Mouse (Mus musculus): ENCODE data around the gene Dner. TPM values are rescaled to one million over a fixed set of nuclear protein-coding genes. Genes with fewer than 3 reads are reported as not detected.

Gene Dner
- polyA plus RNA-seq, 1 experiment, result 0.20 TPM

- Histone ChIP-seq H3K4me1 (ENCODE audit: control insufficient read depth, insufficient read depth, low read length) (peaks cover 10% of the 10 kb centered on the region), H3K4me3 (ENCODE audit: insufficient read depth, low read length) (no peak overlapping the region), H3K27ac (ENCODE audit: insufficient read depth, low read depth, low read length) (no peak overlapping the region)
- TF ChIP-seq CTCF (IDR thresholded peaks at IDR 0.05; ENCODE audit: low read depth, low read length), result no peak
- no peak for TF ChIP-seq POLR2A (IDR thresholded peaks at IDR 0.05; ENCODE audit: borderline replicate concordance, low read depth, low read length)
Observed at GRCm38 (mm10) chr1:84474274-84474673, 221.7 kb downstream of the Dner start.

DNA sequence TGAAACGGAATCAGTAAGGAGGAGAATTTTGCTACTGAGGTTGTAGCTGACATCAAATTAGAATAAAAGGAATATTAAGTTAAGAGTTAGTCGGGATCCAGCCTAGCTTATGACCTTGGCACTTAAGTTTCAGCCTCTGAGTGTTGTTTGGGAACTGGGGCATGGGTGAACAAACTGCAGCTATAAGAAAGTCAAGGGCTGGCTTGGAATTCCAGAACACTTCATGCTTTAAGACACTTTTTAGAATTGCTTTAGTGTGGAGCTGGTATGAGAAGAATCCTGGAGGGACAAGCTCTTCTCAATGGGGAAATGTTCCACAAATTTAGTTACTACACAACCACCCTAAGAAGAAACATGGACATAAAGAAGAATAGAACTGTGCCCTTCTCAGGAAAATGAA lies 223.8 kb downstream of the Dner start:
- H3K4me3 ChIP-seq (ENCODE audit: insufficient read depth, low read length), result no peak overlapping the region
- TF ChIP-seq POLR2A (IDR thresholded peaks at IDR 0.05; ENCODE audit: borderline replicate concordance, low read depth, low read length), result no peak
- no peak for TF ChIP-seq CTCF (IDR thresholded peaks at IDR 0.05; ENCODE audit: low read depth, low read length)
- no peak overlapping the region for H3K27ac ChIP-seq (ENCODE audit: insufficient read depth, low read depth, low read length)
- H3K4me1 ChIP-seq (ENCODE audit: control insufficient read depth, insufficient read depth, low read length), result peaks cover 24% of the 10 kb centered on the region

DNA sequence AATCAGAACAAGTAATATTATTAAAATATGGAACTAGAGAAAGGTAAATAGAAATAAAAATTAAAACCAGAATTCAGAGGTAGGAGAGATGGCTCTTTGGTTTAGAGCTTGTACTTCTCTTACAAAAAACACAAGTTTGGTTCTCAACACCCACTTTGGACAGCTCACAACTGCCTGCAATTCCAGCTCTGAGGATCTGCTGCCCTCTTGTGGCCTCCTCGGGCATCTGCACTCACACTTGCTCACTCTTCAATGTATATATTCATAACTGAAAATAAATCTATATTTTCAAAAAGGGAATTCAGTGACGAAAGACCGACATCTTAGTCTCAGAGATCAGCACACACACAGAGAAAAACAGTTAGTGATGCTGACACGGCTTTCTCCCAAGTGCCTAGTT lies 225.7 kb downstream of the Dner start:
- TF ChIP-seq CTCF (IDR thresholded peaks at IDR 0.05; ENCODE audit: low read depth, low read length), result peak; percentile 92
- no peak for TF ChIP-seq POLR2A (IDR thresholded peaks at IDR 0.05; ENCODE audit: borderline replicate concordance, low read depth, low read length)
- no peak overlapping the region for H3K4me3 ChIP-seq (ENCODE audit: insufficient read depth, low read length)
- H3K27ac ChIP-seq (ENCODE audit: insufficient read depth, low read depth, low read length), result no peak overlapping the region
- H3K4me1 ChIP-seq (ENCODE audit: control insufficient read depth, insufficient read depth, low read length), result peaks cover 28% of the 10 kb centered on the region

DNA sequence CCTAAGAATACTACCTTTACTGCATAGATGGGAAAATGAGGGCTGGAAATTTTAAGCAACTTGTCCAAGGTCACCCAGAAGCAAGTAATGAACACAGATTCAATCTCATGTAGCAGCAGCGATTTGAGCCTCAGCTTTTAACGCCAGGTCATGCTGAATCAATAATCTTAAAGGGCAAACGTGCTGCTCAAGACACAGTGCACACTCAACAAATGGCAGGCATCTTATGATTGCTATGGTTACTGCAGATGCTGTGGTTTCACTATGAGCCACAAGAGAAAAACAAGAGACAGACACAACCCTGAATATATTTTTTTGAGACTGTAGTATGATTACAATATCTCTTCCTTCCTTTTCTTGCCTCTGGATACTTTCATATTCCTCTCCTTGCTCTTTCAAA lies 228.4 kb downstream of the Dner start:
- no peak overlapping the region for H3K27ac ChIP-seq (ENCODE audit: insufficient read depth, low read depth, low read length)
- TF ChIP-seq CTCF (IDR thresholded peaks at IDR 0.05; ENCODE audit: low read depth, low read length) (no peak), POLR2A (IDR thresholded peaks at IDR 0.05; ENCODE audit: borderline replicate concordance, low read depth, low read length) (no peak)
- H3K4me3 ChIP-seq (ENCODE audit: insufficient read depth, low read length), result no peak overlapping the region
- peaks cover 36% of the 10 kb centered on the region for H3K4me1 ChIP-seq (ENCODE audit: control insufficient read depth, insufficient read depth, low read length)

- TF ChIP-seq CTCF (IDR thresholded peaks at IDR 0.05; ENCODE audit: low read depth, low read length) (no peak), POLR2A (IDR thresholded peaks at IDR 0.05; ENCODE audit: borderline replicate concordance, low read depth, low read length) (no peak)
- peaks cover 31% of the 10 kb centered on the region for H3K4me1 ChIP-seq (ENCODE audit: control insufficient read depth, insufficient read depth, low read length)
- H3K27ac ChIP-seq (ENCODE audit: insufficient read depth, low read depth, low read length), result peak overlapping the region; percentile 54
- no peak overlapping the region for H3K4me3 ChIP-seq (ENCODE audit: insufficient read depth, low read length)
Observed at GRCm38 (mm10) chr1:84464761-84465160, 231.3 kb downstream of the Dner start.

DNA sequence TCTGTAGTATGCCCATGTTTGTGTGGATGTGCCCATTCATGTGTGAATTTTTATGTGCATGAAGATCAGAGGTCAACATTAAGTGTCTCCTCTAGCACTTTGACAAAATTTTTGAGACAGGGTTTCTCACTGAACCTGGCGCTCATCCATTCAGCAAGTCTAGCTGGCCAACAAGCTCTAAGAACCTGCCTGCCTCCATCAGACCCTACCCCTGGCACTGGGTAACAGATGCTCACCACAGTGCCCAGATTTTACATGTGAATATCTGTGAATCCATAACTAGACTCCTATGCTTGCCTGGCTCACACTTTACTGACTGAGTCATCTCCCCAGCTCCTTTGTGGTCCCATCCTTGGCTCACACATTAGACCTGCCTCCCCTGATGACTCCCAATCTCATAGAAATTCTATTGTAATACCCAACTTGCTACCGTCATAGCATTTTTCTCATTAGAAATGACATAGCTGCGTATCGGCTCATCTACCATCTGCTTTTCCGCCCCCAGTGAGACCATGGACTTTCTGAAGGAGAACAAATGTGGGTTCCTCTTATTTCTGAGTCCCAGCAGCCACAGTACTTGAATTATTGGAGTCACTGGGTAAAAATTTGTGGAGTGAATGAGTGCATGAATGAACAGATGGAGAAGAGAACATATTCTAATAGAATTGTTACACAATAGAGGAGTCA lies 231.9 kb downstream of the Dner start:
- Histone ChIP-seq H3K4me1 (ENCODE audit: control insufficient read depth, insufficient read depth, low read length) (peaks cover 31% of the 10 kb centered on the region), H3K4me3 (ENCODE audit: insufficient read depth, low read length) (no peak overlapping the region), H3K27ac (ENCODE audit: insufficient read depth, low read depth, low read length) (no peak overlapping the region)
- TF ChIP-seq CTCF (IDR thresholded peaks at IDR 0.05; ENCODE audit: low read depth, low read length), result no peak
- no peak for TF ChIP-seq POLR2A (IDR thresholded peaks at IDR 0.05; ENCODE audit: borderline replicate concordance, low read depth, low read length)

DNA sequence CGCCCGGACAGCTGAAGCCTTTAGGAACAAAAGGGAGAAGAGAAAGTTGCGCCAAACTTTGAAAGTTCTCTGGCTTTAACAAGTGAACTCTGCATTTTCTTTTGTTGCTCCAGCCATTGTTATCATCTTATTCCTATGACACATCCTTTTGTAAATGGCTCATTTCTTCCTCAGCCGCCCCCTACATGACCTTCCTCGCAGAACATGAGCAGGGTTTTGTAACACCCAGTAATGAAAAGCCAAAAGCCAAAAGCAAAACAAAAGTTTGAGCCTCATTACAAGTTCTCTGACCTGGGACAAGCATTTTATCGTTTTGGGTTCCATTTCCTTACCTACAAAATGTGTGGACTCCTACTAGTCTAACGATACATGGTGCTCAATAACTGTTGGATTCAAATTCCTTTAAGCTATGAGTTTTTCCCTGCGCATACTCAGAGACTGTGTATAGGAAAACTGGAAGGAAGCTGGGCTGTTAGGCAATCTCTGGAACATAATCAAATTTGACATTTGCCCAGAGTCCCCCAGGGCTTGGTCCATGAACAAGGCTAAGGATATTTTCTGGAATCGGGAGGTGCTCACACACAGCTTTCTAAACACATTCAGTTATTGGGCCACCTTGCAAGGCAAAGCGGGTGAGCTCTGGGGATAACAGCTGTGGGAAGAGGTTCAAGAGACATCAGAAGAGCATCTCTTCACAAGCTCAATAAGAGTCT lies 246.3 kb downstream of the Dner start:
- Histone ChIP-seq H3K4me1 (ENCODE audit: control insufficient read depth, insufficient read depth, low read length) (peaks cover 23% of the 10 kb centered on the region), H3K4me3 (ENCODE audit: insufficient read depth, low read length) (no peak overlapping the region), H3K27ac (ENCODE audit: insufficient read depth, low read depth, low read length) (no peak overlapping the region)
- TF ChIP-seq POLR2A (IDR thresholded peaks at IDR 0.05; ENCODE audit: borderline replicate concordance, low read depth, low read length) (no peak), CTCF (IDR thresholded peaks at IDR 0.05; ENCODE audit: low read depth, low read length) (no peak)

DNA sequence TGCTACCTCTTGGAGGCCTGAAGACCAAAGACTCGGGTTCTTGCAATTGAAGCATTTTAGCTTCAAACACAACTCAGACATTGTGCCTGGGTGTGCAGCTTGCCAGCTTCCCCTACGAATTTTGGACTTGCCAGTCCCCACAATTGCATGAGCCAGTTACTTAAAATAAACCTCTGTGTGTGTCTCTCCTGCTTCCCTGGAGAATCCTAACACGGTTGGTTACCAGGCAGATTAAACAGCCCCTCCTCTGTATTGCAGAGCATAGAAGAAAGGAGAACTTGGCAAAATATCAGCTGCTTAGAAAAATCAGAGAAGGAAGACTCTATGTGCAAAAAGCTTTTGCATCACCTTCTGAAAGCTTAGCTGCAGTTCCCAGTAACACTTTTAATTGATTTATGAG lies 252.4 kb downstream of the Dner start:
- TF ChIP-seq POLR2A (IDR thresholded peaks at IDR 0.05; ENCODE audit: borderline replicate concordance, low read depth, low read length), result no peak
- no peak for TF ChIP-seq CTCF (IDR thresholded peaks at IDR 0.05; ENCODE audit: low read depth, low read length)

GRCm38 (mm10) chr1:84443050-84443449 lies 253.0 kb downstream of the Dner start:
- H3K27ac ChIP-seq (ENCODE audit: insufficient read depth, low read depth, low read length), result peak overlapping the region; percentile 67
- no peak for TF ChIP-seq CTCF (IDR thresholded peaks at IDR 0.05; ENCODE audit: low read depth, low read length)
- no peak for TF ChIP-seq POLR2A (IDR thresholded peaks at IDR 0.05; ENCODE audit: borderline replicate concordance, low read depth, low read length)
- no peak overlapping the region for H3K4me3 ChIP-seq (ENCODE audit: insufficient read depth, low read length)
- H3K4me1 ChIP-seq (ENCODE audit: control insufficient read depth, insufficient read depth, low read length), result peaks cover 28% of the 10 kb centered on the region

More for the DNA sequence above, 252.4 kb downstream of the Dner start:
- peaks cover 31% of the 10 kb centered on the region for H3K4me1 ChIP-seq (ENCODE audit: control insufficient read depth, insufficient read depth, low read length)
- no peak overlapping the region for H3K4me3 ChIP-seq (ENCODE audit: insufficient read depth, low read length)
- peak overlapping the region; percentile 67 for H3K27ac ChIP-seq (ENCODE audit: insufficient read depth, low read depth, low read length)

DNA sequence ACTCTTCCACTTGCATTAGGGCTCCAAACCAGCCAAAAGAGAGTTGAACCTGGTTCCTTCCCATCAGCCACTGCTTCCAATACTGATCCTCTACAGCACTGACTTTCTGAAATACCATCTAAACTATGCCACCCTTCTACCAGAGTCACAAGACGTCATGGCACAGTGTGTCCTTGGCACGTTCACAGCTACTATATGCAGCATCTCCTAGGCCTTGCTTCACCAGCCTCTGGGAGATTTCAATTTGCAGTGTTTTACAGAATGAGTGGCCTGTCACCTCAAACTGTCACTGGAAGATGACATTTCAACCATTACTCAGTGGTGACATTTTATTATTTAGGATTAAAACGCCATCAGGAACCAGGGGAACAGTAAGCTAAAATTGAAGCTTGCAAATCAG lies 254.6 kb downstream of the Dner start:
- peaks cover 40% of the 10 kb centered on the region for H3K4me1 ChIP-seq (ENCODE audit: control insufficient read depth, insufficient read depth, low read length)
- no peak overlapping the region for H3K4me3 ChIP-seq (ENCODE audit: insufficient read depth, low read length)
- no peak overlapping the region for H3K27ac ChIP-seq (ENCODE audit: insufficient read depth, low read depth, low read length)
- TF ChIP-seq POLR2A (IDR thresholded peaks at IDR 0.05; ENCODE audit: borderline replicate concordance, low read depth, low read length) (no peak), CTCF (IDR thresholded peaks at IDR 0.05; ENCODE audit: low read depth, low read length) (no peak)

Data from bone marrow macrophage, adult 2 months (primary cell).